Mouse (Mus musculus) forebrain, embryonic 15.5 days (tissue): ENCODE measurements around the gene Specc1l. TPM values are rescaled to one million over a fixed set of nuclear protein-coding genes. Genes with fewer than 3 reads are reported as not detected.

ENCODE experiments used
- ATAC-seq: fragments of 200-750 bp; cut with Nextera tagmentation; replicated peaks from 2 replicates; pipeline ENCODE4 v1.8.0; 2017; ENCODE audit warnings: mild to moderate bottlenecking, moderate TSS enrichment, moderate library complexity
- H3K27ac ChIP-seq: fragments of 300-500 bp; sonication (generic); replicated peaks from 2 replicates; pipeline ENCODE4 v1.5.1; 2015; ENCODE audit warnings: mild to moderate bottlenecking, inconsistent platforms
- H3K27me3 ChIP-seq: fragments of 300-500 bp; sonication (generic); 2 replicates; pipeline ENCODE4 v1.6.1; 2015; ENCODE audit warnings: inconsistent platforms
- H3K36me3 ChIP-seq: fragments of 300-500 bp; sonication (generic); 2 replicates; pipeline ENCODE4 v1.6.1; 2015; ENCODE audit warnings: mild to moderate bottlenecking, inconsistent platforms
- H3K4me1 ChIP-seq: fragments of 300-500 bp; sonication (generic); 2 replicates; pipeline ENCODE4 v1.6.1; 2015; ENCODE audit warnings: inconsistent platforms
- H3K4me2 ChIP-seq: fragments of 300-500 bp; sonication (generic); replicated peaks from 2 replicates; pipeline ENCODE4 v1.6.1; 2015; ENCODE audit warnings: mild to moderate bottlenecking, inconsistent platforms
- H3K4me3 ChIP-seq: fragments of 300-500 bp; sonication (generic); 2 replicates; pipeline ENCODE4 v1.5.1; 2015; ENCODE audit warnings: mild to moderate bottlenecking, inconsistent platforms
- H3K9ac ChIP-seq: fragments of 300-500 bp; sonication (generic); replicated peaks from 2 replicates; pipeline ENCODE4 v1.6.1; 2015; ENCODE audit warnings: mild to moderate bottlenecking, inconsistent platforms
- H3K9me3 ChIP-seq: fragments of 300-500 bp; sonication (generic); 2 replicates; pipeline ENCODE4 v1.6.1; 2016; ENCODE audit warnings: inconsistent platforms
- WGBS: fragments of 180-500 bp; shearing (Covaris S2); methylation state at CpG from one replicate; pipeline ENCODE4 v1.1.7; 2015; ENCODE audit warnings: mixed read lengths; 5-methylcytosine and 5-hydroxymethylcytosine counted together
- polyA plus RNA-seq: library from polyadenylated mRNA; unstranded; fragments of >200 nt; fragmentation: Nextera tagmentation; extraction: Ambion mirVana; gene quantifications from 2 replicates; pipeline ENCODE4 v1.2.1, GENCODE M21; 2015

Gene Specc1l
- polyA plus RNA-seq, 1 experiment from 2014 or later = 44.7 TPM

GRCm38 (mm10) chr10:75227381-75227780 is 15.5 kb downstream of the Specc1l start:
- H3K9me3 ChIP-seq = no peaks in the 10 kb centered on the region
- H3K4me2 ChIP-seq = no peak overlapping the region
- no peak overlapping the region for H3K4me3 ChIP-seq
- ATAC-seq = no peak
- H3K36me3 ChIP-seq = peaks cover 16% of the 10 kb centered on the region; the same call in 1 of the 2 replicates
- H3K4me1 ChIP-seq = peaks cover 8% of the 10 kb centered on the region; the same call in 1 of the 2 replicates
- no peak overlapping the region for H3K9ac ChIP-seq
- H3K27me3 ChIP-seq = no peaks in the 10 kb centered on the region
- 87% methylated on average over 3 of the region's 3 CpGs for WGBS
- no peak overlapping the region for H3K27ac ChIP-seq

GRCm38 (mm10) chr10:75230572-75230971 is 18.7 kb downstream of the Specc1l start:
- Histone ChIP-seq H3K36me3 (peaks cover 20% of the 10 kb centered on the region; the same call in 1 of the 2 replicates), H3K4me2 (no peak overlapping the region), H3K9me3 (no peaks in the 10 kb centered on the region), H3K4me3 (no peak overlapping the region), H3K27ac (no peak overlapping the region), H3K9ac (no peak overlapping the region), H3K27me3 (no peaks in the 10 kb centered on the region), H3K4me1 (0 out of 2 replicates have a peak, but pooled peaks cover 5% of the 10 kb centered on the region)
- no peak for ATAC-seq
- WGBS = 62% methylated on average over 4 of the region's 4 CpGs

GRCm38 (mm10) chr10:75231876-75232275 is 20.0 kb downstream of the Specc1l start:
- Histone ChIP-seq H3K27ac (no peak overlapping the region), H3K27me3 (no peaks in the 10 kb centered on the region), H3K4me2 (no peak overlapping the region), H3K9me3 (no peaks in the 10 kb centered on the region), H3K9ac (no peak overlapping the region), H3K36me3 (peaks cover 20% of the 10 kb centered on the region; the same call in 1 of the 2 replicates), H3K4me3 (no peak overlapping the region), H3K4me1 (0 out of 2 replicates have a peak, but pooled peaks cover 5% of the 10 kb centered on the region)
- ATAC-seq = no peak
- 88% methylated on average over 1 of the region's 1 CpGs for WGBS

GRCm38 (mm10) chr10:75232612-75233155 is 20.8 kb downstream of the Specc1l start:
- Histone ChIP-seq H3K9me3 (no peaks in the 10 kb centered on the region), H3K4me3 (no peak overlapping the region), H3K27me3 (no peaks in the 10 kb centered on the region), H3K36me3 (peaks cover 20% of the 10 kb centered on the region; the same call in 1 of the 2 replicates), H3K9ac (no peak overlapping the region), H3K4me2 (no peak overlapping the region), H3K27ac (no peak overlapping the region), H3K4me1 (0 out of 2 replicates have a peak, but pooled peaks cover 5% of the 10 kb centered on the region)
- 95% methylated on average over 4 of the region's 4 CpGs for WGBS
- no peak for ATAC-seq

- no peak overlapping the region for H3K9ac ChIP-seq
- H3K27me3 ChIP-seq = no peaks in the 10 kb centered on the region
- peaks cover 24% of the 10 kb centered on the region for H3K36me3 ChIP-seq
- WGBS = 64% methylated on average over 2 of the region's 2 CpGs
- no peaks in the 10 kb centered on the region for H3K9me3 ChIP-seq
- 0 out of 2 replicates have a peak, but pooled peaks have one; percentile 35 for ATAC-seq
- H3K27ac ChIP-seq = no peak overlapping the region
- 0 out of 2 replicates have a peak, but pooled peaks cover 5% of the 10 kb centered on the region for H3K4me1 ChIP-seq
- H3K4me2 ChIP-seq = no peak overlapping the region
- H3K4me3 ChIP-seq = no peak overlapping the region
Measured at GRCm38 (mm10) chr10:75233489-75233888, 21.6 kb downstream of the Specc1l start.

GRCm38 (mm10) chr10:75235726-75236125 is 23.9 kb downstream of the Specc1l start:
- H3K4me2 ChIP-seq = no peak overlapping the region
- H3K9ac ChIP-seq = no peak overlapping the region
- peaks cover 23% of the 10 kb centered on the region for H3K36me3 ChIP-seq
- no peaks in the 10 kb centered on the region for H3K9me3 ChIP-seq
- WGBS = 95% methylated on average over 2 of the region's 2 CpGs
- no peak overlapping the region for H3K27ac ChIP-seq
- no peak for ATAC-seq
- H3K27me3 ChIP-seq = no peaks in the 10 kb centered on the region
- H3K4me1 ChIP-seq = 0 out of 2 replicates have a peak, but pooled peaks cover under 1% of the 10 kb centered on the region
- no peak overlapping the region for H3K4me3 ChIP-seq

- Histone ChIP-seq H3K36me3 (peaks cover 25% of the 10 kb centered on the region), H3K27ac (no peak overlapping the region), H3K27me3 (no peaks in the 10 kb centered on the region), H3K4me2 (no peak overlapping the region), H3K9me3 (no peaks in the 10 kb centered on the region), H3K4me3 (no peak overlapping the region), H3K9ac (no peak overlapping the region), H3K4me1 (no peaks in the 10 kb centered on the region)
- no peak for ATAC-seq
- 93% methylated on average over 3 of the region's 3 CpGs for WGBS
Measured at GRCm38 (mm10) chr10:75236156-75236555, 24.3 kb downstream of the Specc1l start.

GRCm38 (mm10) chr10:75237166-75237565 is 25.3 kb downstream of the Specc1l start:
- Histone ChIP-seq H3K4me1 (no peaks in the 10 kb centered on the region), H3K9me3 (no peaks in the 10 kb centered on the region), H3K4me2 (no peak overlapping the region), H3K4me3 (no peak overlapping the region), H3K9ac (no peak overlapping the region), H3K27me3 (no peaks in the 10 kb centered on the region), H3K27ac (no peak overlapping the region), H3K36me3 (peaks cover 26% of the 10 kb centered on the region)
- ATAC-seq = no peak
- WGBS = 89% methylated on average over 2 of the region's 2 CpGs

- no peaks in the 10 kb centered on the region for H3K27me3 ChIP-seq
- no peaks in the 10 kb centered on the region for H3K9me3 ChIP-seq
- no peak for ATAC-seq
- H3K4me2 ChIP-seq = no peak overlapping the region
- no peaks in the 10 kb centered on the region for H3K4me1 ChIP-seq
- 76% methylated on average over 8 of the region's 8 CpGs for WGBS
- no peak overlapping the region for H3K27ac ChIP-seq
- H3K9ac ChIP-seq = no peak overlapping the region
- no peak overlapping the region for H3K4me3 ChIP-seq
- H3K36me3 ChIP-seq = peaks cover 56% of the 10 kb centered on the region
Measured at GRCm38 (mm10) chr10:75240583-75241250, 28.8 kb downstream of the Specc1l start.

GRCm38 (mm10) chr10:75245806-75246205 is 33.9 kb downstream of the Specc1l start:
- no peaks in the 10 kb centered on the region for H3K4me1 ChIP-seq
- peaks cover 75% of the 10 kb centered on the region for H3K36me3 ChIP-seq
- H3K4me3 ChIP-seq = no peak overlapping the region
- H3K9me3 ChIP-seq = no peaks in the 10 kb centered on the region
- H3K27ac ChIP-seq = no peak overlapping the region
- WGBS = 92% methylated on average over 13 of the region's 13 CpGs
- H3K9ac ChIP-seq = no peak overlapping the region
- no peak overlapping the region for H3K4me2 ChIP-seq
- no peaks in the 10 kb centered on the region for H3K27me3 ChIP-seq
- no peak for ATAC-seq

- ATAC-seq = no peak
- Histone ChIP-seq H3K4me3 (no peak overlapping the region), H3K27ac (no peak overlapping the region), H3K9ac (no peak overlapping the region), H3K9me3 (no peaks in the 10 kb centered on the region), H3K36me3 (peaks cover 71% of the 10 kb centered on the region), H3K4me2 (no peak overlapping the region), H3K27me3 (no peaks in the 10 kb centered on the region), H3K4me1 (no peaks in the 10 kb centered on the region)
- WGBS = 96% methylated on average over 10 of the region's 10 CpGs
Measured at GRCm38 (mm10) chr10:75246331-75246730, 34.5 kb downstream of the Specc1l start.

GRCm38 (mm10) chr10:75251011-75251410 is 39.1 kb downstream of the Specc1l start:
- WGBS = 76% methylated on average over 2 of the region's 2 CpGs
- no peaks in the 10 kb centered on the region for H3K4me1 ChIP-seq
- no peak for ATAC-seq

More at GRCm38 (mm10) chr10:75251011-75251410, 39.1 kb downstream of the Specc1l start:
- Histone ChIP-seq H3K4me2 (no peak overlapping the region), H3K27ac (no peak overlapping the region), H3K9ac (no peak overlapping the region), H3K4me3 (no peak overlapping the region), H3K36me3 (peaks cover 29% of the 10 kb centered on the region), H3K9me3 (no peaks in the 10 kb centered on the region), H3K27me3 (no peaks in the 10 kb centered on the region)
